Mouse (Mus musculus) forebrain, embryonic 16.5 days (tissue): ENCODE measurements around the gene Ulk4. TPM values are rescaled to one million over a fixed set of nuclear protein-coding genes. Genes with fewer than 3 reads are reported as not detected.

Experiments used
- ATAC-seq: fragments of 200-750 bp; cut with Nextera tagmentation; 2 replicates; pipeline ENCODE4 v1.8.0; 2017; ENCODE audit warnings: mild to moderate bottlenecking, moderate library complexity
- H3K27ac ChIP-seq: fragments of 300-500 bp; sonication (generic); 2 replicates; pipeline ENCODE4 v1.5.1; 2014; ENCODE audit warnings: low read length, control low read depth
- H3K27me3 ChIP-seq: fragments of 300-500 bp; sonication (generic); replicated peaks from 2 replicates; pipeline ENCODE4 v1.6.1; 2014; ENCODE audit warnings: low read length; ENCODE audit not compliant: control insufficient read depth, insufficient read depth
- H3K36me3 ChIP-seq: fragments of 300-500 bp; sonication (generic); 2 replicates; pipeline ENCODE4 v1.6.1; 2014; ENCODE audit not compliant: control insufficient read depth, insufficient read depth
- H3K4me1 ChIP-seq: fragments of 300-500 bp; sonication (generic); replicated peaks from 2 replicates; pipeline ENCODE4 v1.6.1; 2014; ENCODE audit warnings: low read length; ENCODE audit not compliant: control insufficient read depth, insufficient read depth
- H3K4me2 ChIP-seq: fragments of 300-500 bp; sonication (generic); 2 replicates; pipeline ENCODE4 v1.6.1; 2014; ENCODE audit warnings: mild to moderate bottlenecking, low read length, control low read depth
- H3K4me3 ChIP-seq: fragments of 300-500 bp; sonication (generic); replicated peaks from 2 replicates; pipeline ENCODE4 v1.5.1; 2014; ENCODE audit warnings: mild to moderate bottlenecking, low read length, control low read depth
- H3K9ac ChIP-seq: fragments of 300-500 bp; sonication (generic); replicated peaks from 2 replicates; pipeline ENCODE4 v1.6.1; 2014; ENCODE audit warnings: low read depth, low read length, control low read depth
- H3K9me3 ChIP-seq: fragments of 300-500 bp; sonication (generic); 2 replicates; pipeline ENCODE4 v1.6.1; 2016; ENCODE audit warnings: low read length; ENCODE audit not compliant: control insufficient read depth
- WGBS: fragments of 180-500 bp; shearing (Covaris S2); extraction: QIAGEN DNeasy Blood & Tissue Kit; methylation state at CpG from one replicate; pipeline ENCODE4 v1.1.7; 2014; 5-methylcytosine and 5-hydroxymethylcytosine counted together
- polyA plus RNA-seq: library from polyadenylated mRNA; unstranded; fragments of >200 nt; fragmentation: Nextera tagmentation; extraction: Ambion mirVana; gene quantifications from 2 replicates; pipeline ENCODE4 v1.2.1, GENCODE M21; 2015

Gene Ulk4
- 115 and 169 TPM in 2 replicates for polyA plus RNA-seq

GRCm38 (mm10) chr9:121277118-121278060 is at the start of gene Ulk4:
TSS of gene Ulk4 (minus strand) at chr9:121277197.
- Histone ChIP-seq H3K36me3 (no peaks in the 10 kb centered on the region), H3K4me1 (peaks cover 12% of the 10 kb centered on the region), H3K4me3 (peak within 1 kb of the TSS; percentile 93), H3K4me2 (peak within 1 kb of the TSS; percentile 88), H3K9ac (peak within 1 kb of the TSS; percentile 72), H3K27me3 (no peaks in the 10 kb centered on the region), H3K9me3 (no peaks in the 10 kb centered on the region), H3K27ac (peak within 1 kb of the TSS; percentile 94)
- peak; percentile 97 for ATAC-seq
- WGBS: under 1% methylated on average over 59 of the region's 59 CpGs

GRCm38 (mm10) chr9:121322034-121322433 is 45.0 kb upstream of the Ulk4 start:
- Histone ChIP-seq H3K36me3 (no peaks in the 10 kb centered on the region), H3K27ac (no peak overlapping the region), H3K4me1 (peaks cover 14% of the 10 kb centered on the region), H3K9ac (no peak overlapping the region), H3K4me2 (no peak overlapping the region), H3K4me3 (no peak overlapping the region), H3K27me3 (no peaks in the 10 kb centered on the region), H3K9me3 (no peaks in the 10 kb centered on the region)
- 96% methylated on average over 14 of the region's 14 CpGs for WGBS
- ATAC-seq: no peak

- Histone ChIP-seq H3K4me2 (no peak overlapping the region), H3K27ac (no peak overlapping the region), H3K9me3 (no peaks in the 10 kb centered on the region), H3K9ac (no peak overlapping the region), H3K27me3 (no peaks in the 10 kb centered on the region), H3K4me1 (peaks cover 21% of the 10 kb centered on the region), H3K4me3 (no peak overlapping the region), H3K36me3 (no peaks in the 10 kb centered on the region)
- no peak for ATAC-seq
- 89% methylated on average over 2 of the region's 2 CpGs for WGBS
Measured at GRCm38 (mm10) chr9:121321118-121321517, 44.1 kb upstream of the Ulk4 start.

GRCm38 (mm10) chr9:121320433-121320832 is 43.4 kb upstream of the Ulk4 start:
- Histone ChIP-seq H3K9ac (no peak overlapping the region), H3K36me3 (no peaks in the 10 kb centered on the region), H3K27ac (no peak overlapping the region), H3K4me1 (peaks cover 26% of the 10 kb centered on the region), H3K9me3 (no peaks in the 10 kb centered on the region), H3K4me3 (no peak overlapping the region), H3K4me2 (no peak overlapping the region), H3K27me3 (no peaks in the 10 kb centered on the region)
- no peak for ATAC-seq
- WGBS: 84% methylated on average over 2 of the region's 2 CpGs

GRCm38 (mm10) chr9:121319323-121319966 is 42.4 kb upstream of the Ulk4 start:
- no peaks in the 10 kb centered on the region for H3K27me3 ChIP-seq

GRCm38 (mm10) chr9:121316621-121317405 is 39.8 kb upstream of the Ulk4 start:
- Histone ChIP-seq H3K4me2 (no peak overlapping the region), H3K36me3 (no peaks in the 10 kb centered on the region), H3K27me3 (no peaks in the 10 kb centered on the region), H3K9ac (no peak overlapping the region), H3K4me1 (peaks cover 59% of the 10 kb centered on the region), H3K9me3 (no peaks in the 10 kb centered on the region), H3K4me3 (no peak overlapping the region), H3K27ac (peak overlapping the region; percentile 73)
- WGBS: 50% methylated on average over 12 of the region's 12 CpGs
- ATAC-seq: no peak

More at GRCm38 (mm10) chr9:121319323-121319966, 42.4 kb upstream of the Ulk4 start:
- Histone ChIP-seq H3K9ac (no peak overlapping the region), H3K4me1 (peaks cover 33% of the 10 kb centered on the region), H3K4me3 (no peak overlapping the region), H3K9me3 (no peaks in the 10 kb centered on the region), H3K36me3 (no peaks in the 10 kb centered on the region), H3K4me2 (no peak overlapping the region), H3K27ac (peak overlapping the region; percentile 64)
- peak; percentile 61 for ATAC-seq
- WGBS: 29% methylated on average over 10 of the region's 10 CpGs

- H3K4me3 ChIP-seq: no peak overlapping the region
- peaks cover 64% of the 10 kb centered on the region for H3K4me1 ChIP-seq
- peak overlapping the region; percentile 73 for H3K27ac ChIP-seq
- H3K36me3 ChIP-seq: no peaks in the 10 kb centered on the region
- H3K9ac ChIP-seq: no peak overlapping the region
- H3K27me3 ChIP-seq: no peaks in the 10 kb centered on the region
- H3K9me3 ChIP-seq: no peaks in the 10 kb centered on the region
- no peak for ATAC-seq
- WGBS: 55% methylated on average over 4 of the region's 4 CpGs
- H3K4me2 ChIP-seq: no peak overlapping the region
Measured at GRCm38 (mm10) chr9:121315901-121316595, 39.1 kb upstream of the Ulk4 start.

- Histone ChIP-seq H3K27ac (peak overlapping the region; percentile 83), H3K4me1 (peaks cover 69% of the 10 kb centered on the region), H3K9ac (peak overlapping the region; percentile 15), H3K4me3 (peak overlapping the region; percentile 21; the same call in 1 of the 2 replicates), H3K36me3 (no peaks in the 10 kb centered on the region), H3K4me2 (peak overlapping the region; percentile 42), H3K27me3 (no peaks in the 10 kb centered on the region), H3K9me3 (no peaks in the 10 kb centered on the region)
- ATAC-seq: no peak
- WGBS: 11% methylated on average over 14 of the region's 14 CpGs
Measured at GRCm38 (mm10) chr9:121314541-121315152, 37.6 kb upstream of the Ulk4 start.
